Mouse (Mus musculus): ENCODE results near the gene Gabra1. TPM values are rescaled to one million over a fixed set of nuclear protein-coding genes. Genes with fewer than 3 reads are reported as not detected.

Gene Gabra1
- 3.6 and 3.8 TPM in 2 replicates for polyA plus RNA-seq (2015; fragmentation: Nextera tagmentation; extraction: Ambion mirVana)

DNA sequence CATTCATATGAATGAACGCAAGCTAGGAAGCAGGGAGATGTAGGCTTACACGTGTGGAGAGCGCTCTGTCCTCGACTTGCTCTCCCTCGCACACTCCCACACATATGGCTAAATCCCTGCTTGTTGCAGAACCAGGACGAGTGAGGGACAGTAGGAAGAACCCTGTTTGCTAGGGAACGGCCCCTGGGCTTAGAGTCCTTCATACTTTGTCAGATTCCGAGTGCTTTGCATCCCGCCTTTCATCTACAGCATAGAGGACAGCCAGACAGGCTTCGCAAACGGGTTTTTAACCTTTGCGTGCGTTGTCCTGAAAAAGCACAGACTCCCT lies at the start of gene Gabra1:
Gene Gabra1 (minus strand): TSS at position 106 of the 328 bp plus-strand sequence.
- no peaks in the 10 kb centered on the region for H3K9me3 ChIP-seq (replicated peaks)
- ATAC-seq (ENCODE audit: insufficient number of reproducible peaks, low FRiP score, low TSS enrichment, low read depth) = no peak; the same call in 1 of the 2 replicates
- H3K4me2 ChIP-seq (replicated peaks) = peak within 1 kb of the TSS; percentile 84
- peaks cover 9% of the 10 kb centered on the region; the same call in 1 of the 2 replicates for H3K27me3 ChIP-seq
- no peak within 1 kb of the TSS for H3K27ac ChIP-seq (replicated peaks)
- whole genome bisulfite sequencing = under 1% methylated on average over 13 of the region's 13 CpGs
- peak within 1 kb of the TSS; percentile 52 for H3K4me3 ChIP-seq (replicated peaks)
- peaks cover 6% of the 10 kb centered on the region; the same call in 1 of the 2 replicates for H3K4me1 ChIP-seq
- H3K36me3 ChIP-seq = no peaks in the 10 kb centered on the region
- H3K9ac ChIP-seq = peak within 1 kb of the TSS; percentile 28; the same call in 1 of the 2 replicates

DNA sequence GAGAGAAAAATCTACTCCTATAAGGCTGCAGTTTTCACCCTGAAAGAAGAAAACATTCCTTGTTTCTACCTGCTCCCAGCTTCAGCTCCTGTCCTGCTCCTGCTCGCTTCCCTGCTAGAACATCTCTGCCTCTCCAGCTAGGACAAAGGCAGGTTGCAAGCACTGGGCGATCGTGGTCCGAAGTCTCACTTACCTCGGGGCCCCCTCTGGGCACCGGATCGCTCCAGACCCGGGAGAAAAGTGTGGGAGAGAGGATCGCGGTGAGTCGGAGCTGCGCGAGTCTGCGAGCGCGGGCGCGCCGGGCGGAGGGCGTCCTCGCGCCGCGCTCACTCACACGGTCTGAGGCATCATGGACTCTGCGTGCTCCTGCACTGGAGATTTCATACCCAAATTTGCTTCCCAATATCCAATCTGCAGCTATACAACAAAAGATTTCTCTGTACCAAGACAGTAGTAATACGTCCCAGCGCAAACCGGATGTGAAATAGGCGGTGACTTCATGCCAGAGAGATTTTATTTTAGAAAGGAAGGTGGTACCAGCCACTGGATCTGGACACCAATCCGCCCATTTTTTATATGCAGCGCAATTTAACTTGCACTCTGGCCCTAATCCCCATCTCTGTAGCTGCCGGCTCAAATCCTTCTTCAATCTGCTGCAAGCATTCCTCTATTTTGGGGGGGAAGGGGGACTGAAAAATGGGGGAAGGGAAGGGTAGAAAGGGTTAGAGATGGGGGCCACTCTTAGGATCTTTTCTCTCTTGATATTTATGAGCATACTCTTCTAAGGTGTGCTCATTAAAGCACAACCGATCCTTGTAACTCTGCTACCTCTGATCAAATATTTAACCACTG lies 531 bp downstream of the Gabra1 start:
- Histone ChIP-seq H3K27me3 (peaks cover 9% of the 10 kb centered on the region; the same call in 1 of the 2 replicates), H3K4me2 (replicated peaks) (peak overlapping the region; percentile 84), H3K27ac (replicated peaks) (no peak overlapping the region), H3K36me3 (no peaks in the 10 kb centered on the region), H3K9me3 (replicated peaks) (no peaks in the 10 kb centered on the region), H3K4me1 (peaks cover 6% of the 10 kb centered on the region; the same call in 1 of the 2 replicates), H3K4me3 (replicated peaks) (peak overlapping the region; percentile 52), H3K9ac (peak overlapping the region; percentile 28; the same call in 1 of the 2 replicates)
- no peak for ATAC-seq (ENCODE audit: insufficient number of reproducible peaks, low FRiP score, low TSS enrichment, low read depth)
- WGBS = under 1% methylated on average over 35 of the region's 35 CpGs

DNA sequence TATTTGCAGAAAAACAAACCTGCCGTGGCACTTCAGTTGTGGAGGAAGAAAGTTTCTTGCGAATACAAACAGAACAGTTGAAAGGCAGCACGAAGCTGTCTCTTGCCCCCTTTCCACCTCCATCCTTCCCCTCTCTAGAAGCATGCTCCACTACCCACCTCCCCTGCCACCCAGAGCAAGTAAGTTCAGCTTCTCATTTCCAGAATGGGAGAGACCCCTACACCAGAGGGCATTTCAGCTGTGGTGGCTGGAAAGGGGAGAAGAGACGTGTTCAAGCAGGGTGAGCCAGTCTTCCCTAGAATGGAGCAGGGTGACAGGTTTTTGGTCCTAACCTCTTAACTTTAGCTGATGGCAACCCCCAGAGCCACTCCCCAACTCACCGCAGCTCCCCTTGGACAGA lies 1.3 kb downstream of the Gabra1 start:
- Histone ChIP-seq H3K4me2 (replicated peaks) (peak overlapping the region; percentile 84), H3K27ac (replicated peaks) (no peak overlapping the region), H3K4me1 (peaks cover 6% of the 10 kb centered on the region; the same call in 1 of the 2 replicates), H3K4me3 (replicated peaks) (peak overlapping the region; percentile 52), H3K9ac (no peak overlapping the region), H3K36me3 (no peaks in the 10 kb centered on the region), H3K9me3 (replicated peaks) (no peaks in the 10 kb centered on the region), H3K27me3 (peaks cover 9% of the 10 kb centered on the region; the same call in 1 of the 2 replicates)
- WGBS = 16% methylated on average over 5 of the region's 5 CpGs
- ATAC-seq (ENCODE audit: insufficient number of reproducible peaks, low FRiP score, low TSS enrichment, low read depth) = no peak

DNA sequence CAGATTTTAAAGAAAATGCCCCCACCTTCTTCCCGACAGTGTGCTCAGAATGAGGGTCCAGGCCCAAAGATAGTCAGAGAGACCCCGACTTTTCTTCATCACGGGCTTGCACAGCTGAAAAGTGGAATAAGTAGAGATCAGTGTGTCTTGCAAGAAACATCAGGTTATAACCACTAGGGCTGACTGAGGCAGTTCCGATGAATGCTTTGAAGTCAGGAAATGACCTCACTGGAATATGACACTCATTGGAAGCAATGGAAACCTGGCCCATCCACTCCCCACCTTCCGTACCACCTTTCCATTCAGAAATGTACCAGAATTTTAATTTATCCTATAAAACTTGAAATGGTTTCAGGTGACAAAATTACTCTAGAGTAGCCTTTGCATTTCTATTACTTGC lies 3.2 kb downstream of the Gabra1 start:
- peaks cover 9% of the 10 kb centered on the region; the same call in 1 of the 2 replicates for H3K27me3 ChIP-seq
- no peak overlapping the region for H3K4me3 ChIP-seq (replicated peaks)
- ATAC-seq (ENCODE audit: insufficient number of reproducible peaks, low FRiP score, low TSS enrichment, low read depth) = no peak
- 62% methylated on average over 5 of the region's 5 CpGs for WGBS
- H3K9ac ChIP-seq = no peak overlapping the region
- H3K9me3 ChIP-seq (replicated peaks) = no peaks in the 10 kb centered on the region
- peaks cover 6% of the 10 kb centered on the region; the same call in 1 of the 2 replicates for H3K4me1 ChIP-seq
- H3K27ac ChIP-seq (replicated peaks) = no peak overlapping the region
- H3K36me3 ChIP-seq = no peaks in the 10 kb centered on the region
- H3K4me2 ChIP-seq (replicated peaks) = no peak overlapping the region

DNA sequence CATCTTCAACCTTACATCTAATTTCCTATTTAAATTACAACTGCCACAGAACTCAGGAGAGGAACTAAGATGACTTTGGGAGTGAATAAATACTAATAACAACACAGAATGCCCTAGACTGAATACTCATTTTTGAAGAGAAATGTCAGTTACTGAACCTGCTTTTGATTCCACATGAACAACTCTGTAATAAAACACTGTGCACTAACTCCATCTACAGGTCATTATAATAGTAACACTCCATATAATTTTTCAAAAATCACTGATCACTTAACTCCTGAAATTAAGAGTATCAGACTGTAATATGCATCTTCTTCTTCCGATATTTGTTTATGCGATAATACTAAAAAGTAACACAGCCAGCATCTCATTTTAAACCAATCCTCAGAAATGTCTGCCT lies 4.4 kb downstream of the Gabra1 start:
- 90% methylated on average over 2 of the region's 2 CpGs for WGBS
- Histone ChIP-seq H3K4me2 (replicated peaks) (no peak overlapping the region), H3K4me1 (peaks cover 6% of the 10 kb centered on the region; the same call in 1 of the 2 replicates), H3K4me3 (replicated peaks) (no peak overlapping the region), H3K36me3 (no peaks in the 10 kb centered on the region), H3K27ac (replicated peaks) (no peak overlapping the region), H3K27me3 (peaks cover 9% of the 10 kb centered on the region; the same call in 1 of the 2 replicates), H3K9me3 (replicated peaks) (no peaks in the 10 kb centered on the region), H3K9ac (no peak overlapping the region)
- no peak for ATAC-seq (ENCODE audit: insufficient number of reproducible peaks, low FRiP score, low TSS enrichment, low read depth)

DNA sequence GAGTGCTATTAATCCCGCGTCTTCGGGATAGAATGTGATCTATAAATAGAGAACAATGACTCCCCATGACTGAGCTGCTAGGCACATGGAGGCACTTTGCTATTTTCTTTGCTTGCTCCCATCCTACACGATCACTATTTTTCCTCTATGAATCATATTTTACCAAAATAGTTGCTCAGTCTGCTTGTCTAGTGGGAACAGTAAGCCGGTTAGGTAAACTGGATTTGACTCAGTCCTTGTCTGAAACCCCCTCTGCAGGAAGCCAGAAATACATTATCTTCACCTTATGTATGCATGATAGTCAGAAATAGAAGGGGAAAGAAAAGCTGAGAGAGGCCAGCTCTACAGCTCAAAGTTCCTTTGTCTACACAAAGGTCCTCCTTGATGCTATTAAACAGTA lies 31.3 kb downstream of the Gabra1 start:
- 85% methylated on average over 5 of the region's 5 CpGs for WGBS
- ATAC-seq (ENCODE audit: insufficient number of reproducible peaks, low FRiP score, low TSS enrichment, low read depth) = no peak

DNA sequence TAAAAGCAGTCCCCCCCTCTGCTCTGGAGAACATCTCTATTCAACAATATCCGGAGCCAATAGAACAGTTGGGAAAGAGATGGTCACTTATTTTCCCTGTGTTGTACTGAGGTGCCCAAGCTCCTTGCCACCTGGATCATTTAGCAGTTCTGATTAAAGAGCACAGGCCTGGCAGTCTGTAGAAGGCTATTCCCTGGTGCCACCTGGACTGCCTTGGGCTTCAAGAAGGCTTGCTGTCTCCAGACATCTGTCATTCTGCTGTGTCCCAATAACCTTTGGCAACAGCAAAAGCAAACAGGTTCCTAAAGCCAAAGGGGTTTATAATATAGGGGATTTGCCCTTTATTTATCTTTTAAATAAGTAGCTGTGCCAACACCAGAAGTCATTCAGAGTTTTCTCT lies 65.8 kb downstream of the Gabra1 start:
- no peaks in the 10 kb centered on the region for H3K9me3 ChIP-seq (replicated peaks)
- H3K36me3 ChIP-seq = no peaks in the 10 kb centered on the region
- no peak overlapping the region for H3K4me2 ChIP-seq (replicated peaks)
- no peaks in the 10 kb centered on the region for H3K4me1 ChIP-seq
- H3K4me3 ChIP-seq (replicated peaks) = no peak overlapping the region
- no peaks in the 10 kb centered on the region for H3K27me3 ChIP-seq
- WGBS = 93% methylated on average over 1 of the region's 1 CpGs
- H3K9ac ChIP-seq = no peak overlapping the region
- no peak for ATAC-seq (ENCODE audit: insufficient number of reproducible peaks, low FRiP score, low TSS enrichment, low read depth)
- H3K27ac ChIP-seq (replicated peaks) = no peak overlapping the region

More for the DNA sequence above, 31.3 kb downstream of the Gabra1 start:
- no peaks in the 10 kb centered on the region for H3K9me3 ChIP-seq (replicated peaks)
- H3K4me1 ChIP-seq = no peaks in the 10 kb centered on the region
- no peak overlapping the region for H3K9ac ChIP-seq
- H3K36me3 ChIP-seq = no peaks in the 10 kb centered on the region
- no peak overlapping the region for H3K4me3 ChIP-seq (replicated peaks)
- no peak overlapping the region for H3K4me2 ChIP-seq (replicated peaks)
- H3K27me3 ChIP-seq = no peaks in the 10 kb centered on the region
- no peak overlapping the region for H3K27ac ChIP-seq (replicated peaks)

DNA sequence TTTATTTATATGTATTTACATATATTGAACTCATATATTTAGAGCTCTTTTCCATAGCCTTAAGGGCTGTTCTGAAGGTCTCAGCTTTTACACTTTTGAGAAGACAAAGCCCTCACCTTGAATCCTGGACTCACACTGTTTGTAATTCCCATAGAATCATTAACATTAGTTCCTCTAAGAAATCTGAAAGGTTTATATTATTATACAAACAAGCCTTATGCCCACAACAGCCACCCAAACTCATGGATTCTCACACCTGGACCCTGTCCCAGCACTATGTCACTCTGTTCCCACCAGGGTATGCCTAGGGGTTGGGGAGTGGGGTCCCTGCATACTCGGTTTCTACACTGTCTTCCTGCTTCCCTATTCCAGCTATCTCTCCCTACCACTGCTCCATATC lies 72.7 kb downstream of the Gabra1 start:
- no peak overlapping the region for H3K4me2 ChIP-seq (replicated peaks)
- H3K36me3 ChIP-seq = no peaks in the 10 kb centered on the region
- H3K9me3 ChIP-seq (replicated peaks) = no peaks in the 10 kb centered on the region
- ATAC-seq (ENCODE audit: insufficient number of reproducible peaks, low FRiP score, low TSS enrichment, low read depth) = no peak
- no peaks in the 10 kb centered on the region for H3K4me1 ChIP-seq
- 74% methylated on average over 1 of the region's 1 CpGs for WGBS
- no peak overlapping the region for H3K4me3 ChIP-seq (replicated peaks)
- no peak overlapping the region for H3K9ac ChIP-seq
- no peak overlapping the region for H3K27ac ChIP-seq (replicated peaks)
- H3K27me3 ChIP-seq = no peaks in the 10 kb centered on the region

DNA sequence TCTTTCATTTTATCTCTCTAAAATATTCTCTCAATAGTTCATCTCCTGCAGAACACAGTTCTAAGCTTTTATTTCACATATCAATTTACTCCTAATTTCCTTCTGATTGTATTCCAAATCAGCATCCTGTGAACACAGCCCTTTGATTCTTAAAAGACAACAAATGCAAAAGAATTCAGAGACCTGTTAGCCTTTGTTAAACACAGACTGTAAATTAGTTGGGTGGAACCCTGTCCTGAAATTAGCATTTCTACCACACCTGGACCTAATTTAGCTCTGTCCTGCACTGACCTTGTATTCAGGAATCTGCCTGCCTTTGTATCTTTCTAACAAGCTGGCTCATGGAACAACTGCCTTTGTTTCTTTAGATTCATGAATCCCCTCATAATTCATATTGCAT lies 73.1 kb downstream of the Gabra1 start:
- H3K27me3 ChIP-seq = no peaks in the 10 kb centered on the region
- no peaks in the 10 kb centered on the region for H3K36me3 ChIP-seq
- no peaks in the 10 kb centered on the region for H3K9me3 ChIP-seq (replicated peaks)
- no peak for ATAC-seq (ENCODE audit: insufficient number of reproducible peaks, low FRiP score, low TSS enrichment, low read depth)
- H3K4me3 ChIP-seq (replicated peaks) = no peak overlapping the region
- no peaks in the 10 kb centered on the region for H3K4me1 ChIP-seq
- no peak overlapping the region for H3K27ac ChIP-seq (replicated peaks)
- H3K4me2 ChIP-seq (replicated peaks) = no peak overlapping the region
- H3K9ac ChIP-seq = no peak overlapping the region

DNA sequence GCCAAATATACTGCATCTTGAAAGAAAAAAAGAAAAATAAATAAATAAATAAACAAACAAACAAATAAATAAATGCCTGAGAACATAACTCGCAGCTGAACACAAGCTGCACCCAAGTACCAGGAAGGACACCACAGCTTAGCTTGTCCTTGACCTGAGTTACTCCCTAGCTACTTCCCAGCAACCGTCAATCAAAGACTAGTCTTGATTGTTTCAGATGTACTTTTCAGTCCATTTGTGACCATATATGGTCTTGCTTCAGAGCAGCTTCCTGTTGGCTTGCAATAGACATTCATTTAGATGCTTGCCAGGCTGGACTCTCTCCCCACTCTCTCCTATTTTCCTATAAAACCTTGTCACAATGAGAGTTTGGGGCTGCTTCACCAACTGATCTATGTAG lies 87.2 kb downstream of the Gabra1 start:
- H3K4me2 ChIP-seq (replicated peaks) = no peak overlapping the region
- no peaks in the 10 kb centered on the region for H3K9me3 ChIP-seq (replicated peaks)
- no peak overlapping the region for H3K4me3 ChIP-seq (replicated peaks)
- no peak overlapping the region for H3K27ac ChIP-seq (replicated peaks)
- no peaks in the 10 kb centered on the region for H3K27me3 ChIP-seq
- no peaks in the 10 kb centered on the region for H3K36me3 ChIP-seq
- H3K4me1 ChIP-seq = no peaks in the 10 kb centered on the region
- ATAC-seq (ENCODE audit: insufficient number of reproducible peaks, low FRiP score, low TSS enrichment, low read depth) = no peak
- H3K9ac ChIP-seq = no peak overlapping the region
- 79% methylated on average over 2 of the region's 2 CpGs for WGBS

All from embryonic facial prominence, embryonic 15.5 days (tissue).